Mouse (Mus musculus): ENCODE results near the gene Ccdc107.

Ccdc107 gene

DNA sequence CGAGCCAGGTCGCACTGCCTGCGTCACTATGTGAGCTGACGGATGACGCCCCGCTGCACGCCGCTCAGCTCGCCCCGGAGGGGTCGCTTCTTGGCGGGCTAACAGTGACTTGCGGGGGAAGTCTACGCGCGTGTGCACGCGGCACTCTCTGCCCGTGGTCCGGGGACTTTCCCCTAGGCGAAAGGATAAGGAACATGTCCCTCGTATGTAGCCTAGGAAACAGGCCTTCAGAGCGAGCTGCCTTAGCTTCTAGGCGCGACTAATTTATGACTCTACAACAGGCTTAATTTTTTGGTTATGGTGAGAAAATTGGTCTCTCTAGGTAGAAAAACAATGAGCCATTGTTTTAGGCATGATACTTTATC, at the start of gene Ccdc107:
Gene Ccdc107, plus strand, starts transcription at position 80 of the 365 bp plus-strand sequence.
- DNase-seq (ENCODE audit: low spot score) = peak; percentile 90

- no peak for DNase-seq (ENCODE audit: low spot score)
These were observed 49.2 kb upstream of the Ccdc107 start for GRCm38 (mm10) chr4:43443511-43443910.

- peak; percentile 73 for DNase-seq (ENCODE audit: low spot score)
These were observed 45.4 kb upstream of the Ccdc107 start for GRCm38 (mm10) chr4:43447251-43447650.

DNA sequence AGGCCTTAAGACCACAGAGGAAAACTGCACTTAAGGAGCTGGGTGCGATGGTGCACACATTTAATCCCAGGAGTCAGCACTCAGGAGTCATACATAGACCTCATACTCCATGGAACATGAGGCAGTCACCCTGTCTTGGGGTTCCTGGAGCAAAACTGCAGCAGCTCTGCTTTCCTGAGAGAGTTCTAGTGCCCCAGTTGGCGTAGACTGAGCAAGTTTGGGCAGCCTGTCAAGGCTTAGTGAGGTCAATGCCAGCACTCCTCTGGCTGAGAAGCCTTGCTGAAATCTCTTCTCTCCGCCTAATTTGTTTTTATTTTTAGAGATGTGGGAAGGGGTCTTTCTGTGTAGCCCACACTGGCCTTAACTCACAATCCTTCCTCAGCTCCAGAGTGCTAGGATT, 44.1 kb upstream of the Ccdc107 start:
- DNase-seq (ENCODE audit: low spot score) = no peak

- DNase-seq (ENCODE audit: low spot score) = no peak
These were observed 40.4 kb upstream of the Ccdc107 start for GRCm38 (mm10) chr4:43452315-43452714.

GRCm38 (mm10) chr4:43453413-43453812, 39.3 kb upstream of the Ccdc107 start:
- DNase-seq (ENCODE audit: low spot score) = no peak

- DNase-seq (ENCODE audit: low spot score) = no peak
These were observed 38.5 kb upstream of the Ccdc107 start, which contains the start of gene Cd72 for GRCm38 (mm10) chr4:43454041-43454836. Cd72 (minus strand) TSS chr4:43454628.

- no peak for DNase-seq (ENCODE audit: low spot score)
These were observed 36.2 kb upstream of the Ccdc107 start for GRCm38 (mm10) chr4:43456470-43456869.

GRCm38 (mm10) chr4:43457124-43457523, 35.6 kb upstream of the Ccdc107 start:
- DNase-seq (ENCODE audit: low spot score) = no peak

DNA sequence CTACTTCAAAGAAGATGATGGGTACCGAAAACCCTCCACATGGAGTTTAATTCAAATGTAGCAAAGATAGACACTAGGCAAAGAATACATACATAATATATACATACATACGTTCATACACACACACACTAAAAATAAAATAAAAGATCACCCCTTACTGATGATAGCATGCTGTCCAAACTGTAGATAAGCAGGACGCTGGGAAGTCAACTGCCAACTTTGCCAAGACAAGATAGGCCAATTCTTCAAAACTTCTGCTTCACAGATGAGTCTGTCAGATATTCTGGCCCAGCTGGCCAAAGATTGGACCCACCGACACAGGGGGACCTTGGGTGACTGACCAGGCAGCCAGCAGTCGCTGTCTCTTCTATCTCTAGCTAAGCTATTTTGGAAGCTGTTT, 29.6 kb upstream of the Ccdc107 start:
- no peak for DNase-seq (ENCODE audit: low spot score)

GRCm38 (mm10) chr4:43465935-43466334, 26.8 kb upstream of the Ccdc107 start:
- DNase-seq (ENCODE audit: low spot score) = no peak

DNA sequence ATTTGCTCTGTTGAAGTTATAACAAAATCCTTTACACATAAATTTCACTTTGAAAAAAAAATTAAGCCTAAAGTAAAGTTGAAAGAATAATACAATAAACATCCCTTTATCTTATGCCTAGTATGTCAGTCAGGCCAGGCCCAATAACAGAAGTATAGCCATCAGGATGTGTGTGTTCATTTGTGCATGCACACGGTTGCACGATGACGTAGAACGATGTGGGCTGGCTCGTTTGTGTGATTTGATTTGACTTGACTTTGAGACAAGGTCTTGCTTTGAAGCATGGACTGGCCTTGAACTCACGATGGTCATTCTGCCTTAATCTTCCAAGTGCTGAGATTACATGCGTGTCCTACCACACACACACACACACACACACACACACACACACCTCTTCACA, 25.8 kb upstream of the Ccdc107 start:
- DNase-seq (ENCODE audit: low spot score) = no peak

DNA sequence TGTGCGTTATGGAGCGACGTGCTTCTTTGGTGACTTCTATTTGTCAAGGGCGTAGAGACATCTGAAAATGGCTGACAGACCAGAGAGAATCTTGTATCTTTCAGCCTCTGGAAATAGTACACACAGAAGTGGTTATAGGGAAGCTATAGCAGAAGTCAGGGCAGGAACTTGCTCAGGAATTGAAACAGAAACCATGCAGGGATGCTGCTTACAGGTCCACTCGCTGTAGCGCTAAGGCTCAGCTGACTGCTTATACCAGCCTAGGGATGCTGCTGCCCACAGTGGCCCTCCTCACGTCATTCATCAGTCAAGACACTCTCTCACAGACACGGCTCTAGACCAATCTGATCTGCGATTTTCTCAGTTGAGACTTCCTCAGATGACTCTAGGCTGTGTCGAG, 22.4 kb upstream of the Ccdc107 start:
- DNase-seq (ENCODE audit: low spot score) = no peak

DNA sequence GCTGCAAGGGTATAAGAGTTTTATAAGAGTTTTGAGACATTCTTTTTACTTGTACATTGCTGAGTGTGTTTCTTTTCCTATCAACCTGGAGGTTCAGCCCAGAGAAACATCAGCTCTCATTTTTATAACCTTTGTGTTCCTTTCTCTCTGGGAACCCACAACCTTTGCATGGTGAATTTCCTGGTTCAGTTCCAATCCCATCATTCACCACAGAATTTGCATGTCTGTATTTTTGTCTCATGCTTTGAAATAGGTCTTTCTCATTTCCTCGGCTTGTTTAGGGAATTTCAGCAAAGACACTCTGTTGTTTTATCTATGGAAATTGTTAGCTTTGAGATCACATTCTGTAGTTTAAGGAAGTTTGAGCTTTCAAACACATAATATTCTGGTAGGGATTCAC, 19.1 kb upstream of the Ccdc107 start:
- DNase-seq (ENCODE audit: low spot score) = no peak

GRCm38 (mm10) chr4:43476604-43477003, 16.1 kb upstream of the Ccdc107 start:
- no peak for DNase-seq (ENCODE audit: low spot score)

- DNase-seq (ENCODE audit: low spot score) = peak; percentile 86
These were observed 14.7 kb upstream of the Ccdc107 start for GRCm38 (mm10) chr4:43477857-43478533.

- peak; percentile 36 for DNase-seq (ENCODE audit: low spot score)
These were observed 14.2 kb upstream of the Ccdc107 start for GRCm38 (mm10) chr4:43478534-43478858.

DNA sequence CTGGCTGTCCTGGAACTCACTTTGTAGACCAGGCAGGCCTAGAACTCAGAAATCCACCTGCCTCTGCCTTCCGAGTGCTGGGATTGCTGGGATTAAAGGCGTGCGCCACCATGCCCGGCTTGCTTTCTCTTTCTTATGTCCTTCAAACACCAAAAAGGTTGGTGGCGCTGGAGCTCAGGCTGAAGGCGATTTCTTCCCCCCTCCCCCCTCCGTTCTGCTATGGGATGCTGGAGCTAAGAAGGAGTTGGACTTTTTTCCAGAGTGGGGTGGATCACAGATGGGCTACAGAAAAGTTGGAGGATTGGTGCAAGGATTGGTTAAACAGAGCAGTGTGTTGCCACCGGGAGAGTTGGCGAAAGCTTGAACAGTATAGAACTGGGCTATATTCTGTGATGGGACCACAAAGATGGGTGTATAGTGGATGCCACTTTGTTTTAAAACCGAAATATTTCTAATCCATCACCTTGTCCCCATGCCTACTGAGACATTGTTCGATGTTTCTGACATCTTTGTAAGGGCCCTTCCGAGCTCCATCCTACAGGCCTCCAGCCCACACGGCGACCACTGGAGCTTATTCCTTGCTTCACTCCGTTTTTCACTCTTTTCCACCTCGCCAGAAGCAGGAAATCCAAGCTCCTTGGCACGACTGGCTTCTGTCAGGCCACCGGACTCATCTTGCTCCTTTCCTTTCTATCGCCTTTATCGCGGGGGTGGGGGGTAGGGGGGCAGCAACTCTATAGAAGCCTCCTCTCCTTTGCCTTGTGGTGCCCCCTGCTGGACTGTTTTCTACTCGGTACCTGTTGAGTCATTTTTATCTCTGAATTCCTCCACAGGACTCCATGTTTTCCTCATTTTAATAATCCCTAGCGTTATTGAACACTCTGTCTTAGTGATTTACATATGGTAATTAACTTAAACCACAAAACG, 13.5 kb upstream of the Ccdc107 start:
- DNase-seq (ENCODE audit: low spot score) = peak; percentile 63

DNA sequence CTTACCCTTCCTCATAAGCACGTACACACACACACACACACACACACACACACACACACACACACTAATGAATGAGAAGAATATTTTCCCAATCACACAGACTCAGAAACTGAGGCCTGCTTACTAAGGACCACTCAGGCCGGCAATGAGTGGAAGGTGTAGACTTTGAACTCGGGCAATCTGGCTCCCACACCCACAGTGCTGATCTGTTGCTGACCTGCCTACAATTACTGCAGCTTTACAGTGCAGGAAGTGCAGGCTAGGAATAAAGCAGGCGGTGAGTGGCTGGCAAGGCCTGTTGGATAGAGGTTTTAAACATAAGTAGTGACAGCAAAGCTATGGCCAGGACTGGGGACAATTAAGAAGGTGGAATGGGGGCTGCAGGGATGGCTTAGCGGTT, 11.7 kb upstream of the Ccdc107 start:
- DNase-seq (ENCODE audit: low spot score) = no peak

- DNase-seq (ENCODE audit: low spot score) = no peak
These were observed 10.7 kb upstream of the Ccdc107 start for GRCm38 (mm10) chr4:43481894-43482456.

DNA sequence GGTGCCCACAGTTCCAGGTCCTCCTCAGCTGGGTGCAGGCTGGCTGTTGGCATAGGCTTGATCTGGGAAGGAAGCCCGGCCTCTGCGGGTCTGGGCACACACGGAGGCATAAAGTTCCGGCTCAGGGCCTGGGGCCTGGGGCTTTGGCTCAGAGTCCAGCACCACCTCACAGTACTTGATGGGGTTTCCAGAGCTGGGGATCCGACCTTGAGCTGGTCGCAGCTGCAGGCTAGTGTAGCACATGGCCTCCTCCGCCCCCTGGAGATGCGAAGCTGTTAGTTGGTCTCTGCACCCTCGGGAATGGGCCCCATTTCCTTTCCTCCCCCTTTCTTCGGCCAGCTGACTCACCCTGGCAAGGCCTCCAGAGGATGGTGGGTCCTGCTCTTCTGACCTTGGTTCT, 10.1 kb upstream of the Ccdc107 start:
- DNase-seq (ENCODE audit: low spot score) = no peak

GRCm38 (mm10) chr4:43483535-43484091, 9.1 kb upstream of the Ccdc107 start, which contains the start of gene Sit1:
Sit1 (minus strand) TSS chr4:43483734.
- no peak for DNase-seq (ENCODE audit: low spot score)
